8 mouse cellular contexts compared by ENCODE assay signal in the genomic region with DNA sequence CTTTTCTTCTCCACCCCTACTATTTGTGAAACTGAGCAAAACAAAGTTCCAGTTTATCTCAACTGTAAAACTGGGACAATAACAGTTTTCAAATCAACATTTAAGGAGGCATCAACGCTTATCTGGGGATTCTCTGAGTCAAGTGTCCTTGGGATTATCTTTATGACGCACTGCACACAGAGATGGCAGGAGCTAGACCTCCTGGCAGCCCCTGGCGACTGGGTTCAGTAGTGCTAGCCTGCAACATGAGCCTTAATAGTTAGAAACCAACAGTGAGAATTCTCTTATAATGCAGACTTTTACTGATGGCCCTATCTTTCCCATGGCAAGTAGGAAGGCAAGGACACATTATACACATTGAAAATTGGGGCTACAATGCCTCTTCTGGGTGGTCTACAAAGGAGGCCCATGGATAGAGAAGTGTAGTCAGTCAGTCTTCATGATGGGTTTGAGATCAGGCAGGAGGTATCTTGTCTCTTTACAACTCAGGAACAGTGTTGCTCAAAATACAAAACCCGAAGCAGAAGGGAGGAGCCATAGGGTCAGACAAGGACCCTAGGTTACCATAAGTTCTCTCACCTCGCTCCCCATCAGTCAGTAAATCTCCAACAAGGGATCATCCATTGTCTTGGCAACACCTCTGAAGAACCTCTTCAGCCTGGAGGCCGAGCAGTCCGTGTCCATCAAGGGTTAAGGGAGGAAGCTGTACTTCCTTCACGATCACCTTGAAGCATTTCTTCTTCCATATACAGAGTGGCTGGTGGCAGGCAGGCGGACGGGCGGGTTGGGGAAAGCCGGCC. TPM values are rescaled to one million over a fixed set of nuclear protein-coding genes. Genes with fewer than 3 reads are reported as not detected.
A peak's percentile ranks its signal among the peaks of the same experiment; 100 is the strongest.
DNase-seq lines count a peak whose midpoint lies in the region; ATAC-seq lines count a peak whose summit lies in the region.

No protein-coding gene starts in this region.

- peaks cover 59% of the 10 kb centered on the region for H3K4me1 ChIP-seq in erythroblast, embryonic 14.5 days (ENCODE audit: control insufficient read depth)
- peaks cover 4% of the 10 kb centered on the region for H3K4me1 ChIP-seq in forebrain, embryonic 14.5 days (ENCODE audit: control insufficient read depth, insufficient read depth, low read length)
- H3K4me1 ChIP-seq in liver, embryonic 13.5 days (replicated peaks) = peaks cover 73% of the 10 kb centered on the region
- peaks cover 6% of the 10 kb centered on the region; the same call in 1 of the 2 replicates for H3K4me1 ChIP-seq in stomach, embryonic 14.5 days (ENCODE audit: control insufficient read depth, insufficient read depth, low read length)

- no peaks in the 10 kb centered on the region for H3K9me3 ChIP-seq in erythroblast, embryonic 14.5 days (ENCODE audit: control insufficient read depth, low read length)
- H3K9me3 ChIP-seq in forebrain, embryonic 14.5 days (replicated peaks; ENCODE audit: control insufficient read depth, low read length) = no peaks in the 10 kb centered on the region
- no peaks in the 10 kb centered on the region for H3K9me3 ChIP-seq in liver, embryonic 13.5 days (replicated peaks)
- H3K9me3 ChIP-seq in stomach, embryonic 14.5 days (ENCODE audit: control insufficient read depth, low read depth, low read length) = no peaks in the 10 kb centered on the region

- peak overlapping the region; percentile 68 for H3K4me2 ChIP-seq in forebrain, embryonic 14.5 days (ENCODE audit: low read length)
- peak overlapping the region; percentile 94 for H3K4me2 ChIP-seq in liver, embryonic 13.5 days
- peak overlapping the region; percentile 45 for H3K4me2 ChIP-seq in stomach, embryonic 14.5 days (replicated peaks; ENCODE audit: low read depth, low read length)

- H3K4me3 ChIP-seq in erythroblast, embryonic 14.5 days (replicated peaks) = peak overlapping the region; percentile 80
- peak overlapping the region; percentile 94 for H3K4me3 ChIP-seq in forebrain, embryonic 14.5 days (ENCODE audit: low read depth, low read length)
- peak overlapping the region; percentile 88 for H3K4me3 ChIP-seq in liver, embryonic 13.5 days (replicated peaks)
- peak overlapping the region; percentile 95 for H3K4me3 ChIP-seq in stomach, embryonic 14.5 days (ENCODE audit: low read depth, low read length)

- no peaks in the 10 kb centered on the region for H3K27me3 ChIP-seq in erythroblast, embryonic 14.5 days (ENCODE audit: control insufficient read depth)
- H3K27me3 ChIP-seq in forebrain, embryonic 14.5 days (replicated peaks; ENCODE audit: control insufficient read depth, insufficient read depth, low read length) = no peaks in the 10 kb centered on the region
- H3K27me3 ChIP-seq in liver, embryonic 13.5 days = no peaks in the 10 kb centered on the region
- no peaks in the 10 kb centered on the region for H3K27me3 ChIP-seq in stomach, embryonic 14.5 days (ENCODE audit: control insufficient read depth, insufficient read depth, low read length)

- H3K27ac ChIP-seq in forebrain, embryonic 14.5 days (ENCODE audit: low read depth, low read length) = peak overlapping the region; percentile 74; the same call in 1 of the 2 replicates
- H3K27ac ChIP-seq in liver, embryonic 13.5 days = 0 out of 2 replicates have a peak overlapping the region, but pooled peaks have one; percentile 7
- peak overlapping the region; percentile 66; the same call in 1 of the 2 replicates for H3K27ac ChIP-seq in stomach, embryonic 14.5 days (ENCODE audit: low read length)

- 16% methylated on average over 12 of the region's 12 CpGs for WGBS in forebrain, embryonic 14.5 days
- 5% methylated on average over 12 of the region's 12 CpGs for WGBS in liver, embryonic 13.5 days (ENCODE audit: insufficient replicate concordance)
- 13% methylated on average over 12 of the region's 12 CpGs for WGBS in stomach, embryonic 14.5 days

- no peaks in the 10 kb centered on the region for H3K36me3 ChIP-seq in erythroblast, embryonic 14.5 days (ENCODE audit: control insufficient read depth)
- H3K36me3 ChIP-seq in forebrain, embryonic 14.5 days (ENCODE audit: control insufficient read depth, insufficient read depth, low read length) = no peaks in the 10 kb centered on the region
- no peaks in the 10 kb centered on the region for H3K36me3 ChIP-seq in liver, embryonic 13.5 days
- H3K36me3 ChIP-seq in stomach, embryonic 14.5 days (ENCODE audit: control insufficient read depth, insufficient read depth, low read length) = no peaks in the 10 kb centered on the region

- DNase-seq in 3134 (ENCODE audit: extremely low read depth, insufficient read length, low spot score) = peak; percentile 29
- DNase-seq in adrenal gland, postnatal 36 days = peak; percentile 53 to 58
- DNase-seq in forebrain, embryonic 14.5 days (ENCODE audit: low spot score) = peak; percentile 10
- peak; percentile 27 for DNase-seq in liver, embryonic 13.5 days
- DNase-seq in urinary bladder, adult 18-20 months (ENCODE audit: low spot score in 2 of 2) = no peak

- no peak for ATAC-seq in erythroblast, adult 5-6 weeks (replicated peaks; ENCODE audit: low FRiP score, poor library complexity, severe bottlenecking)
- no peak; the same call in 1 of the 2 replicates for ATAC-seq in forebrain, embryonic 14.5 days
- ATAC-seq in liver, embryonic 13.5 days (ENCODE audit: low read depth) = peak; percentile 29
- no peak; the same call in 1 of the 2 replicates for ATAC-seq in stomach, embryonic 14.5 days (ENCODE audit: insufficient number of reproducible peaks, insufficient read depth, low FRiP score, low read depth)

- H3K9ac ChIP-seq in forebrain, embryonic 14.5 days (ENCODE audit: low read length) = peak overlapping the region; percentile 84
- H3K9ac ChIP-seq in liver, embryonic 13.5 days = peak overlapping the region; percentile 86
- peak overlapping the region; percentile 82 for H3K9ac ChIP-seq in stomach, embryonic 14.5 days (replicated peaks; ENCODE audit: low read depth, low read length)

RNA-seq across cellular contexts. Expression of a gene that starts 0.7 kb away (rescaled TPM):
- 0.28 and 0.32 TPM in 2 replicates for polyA plus RNA-seq in erythroblast, embryonic 14.5 days (2012)
- 1.3 and 2.3 TPM in 2 replicates for total RNA-seq in erythroblast, adult 5-6 weeks (2015; ENCODE audit: low replicate concordance)
- total RNA-seq in erythroblast, adult 5-6 weeks (2017; ENCODE audit: low replicate concordance) = 1.8 and 2.8 TPM in 2 replicates
- total RNA-seq in adrenal gland, postnatal 36 days (2021) = 10 to 100 TPM; 20.6 to 26.0 TPM
- 14.2 and 16.7 TPM in 2 replicates for polyA plus RNA-seq in forebrain, embryonic 14.5 days (2014; fragmentation: Nextera tagmentation; extraction: Ambion mirVana)
- polyA plus RNA-seq in liver, embryonic 13.5 days (2015; fragmentation: Nextera tagmentation; extraction: Ambion mirVana) = 11.8 and 14.2 TPM in 2 replicates
- 18.7 and 19.8 TPM in 2 replicates for polyA plus RNA-seq in stomach, embryonic 14.5 days (2014; fragmentation: Nextera tagmentation; extraction: Ambion mirVana)

Comparison
In these comparisons a context has a peak if more than half of its experiments do, and no peak if none do; other contexts are left out.
1. DNase-seq: peak in 3134 (single experiment), adrenal gland, postnatal 36 days (2 of 2), forebrain, embryonic 14.5 days (single experiment) and liver, embryonic 13.5 days (single experiment); none in urinary bladder, adult 18-20 months (0 of 2).
2. H3K27ac ChIP-seq: peak in every context shown above with its lines; median percentile 74 in forebrain, embryonic 14.5 days; 66 in stomach, embryonic 14.5 days; 7 in liver, embryonic 13.5 days.
3. Peak in every context shown above with its lines, with median percentiles within 50 percentile points of each other: H3K4me3 ChIP-seq, H3K4me2 ChIP-seq and H3K9ac ChIP-seq.